Mouse (Mus musculus): ENCODE data around the gene Phactr4. TPM values are rescaled to one million over a fixed set of nuclear protein-coding genes. Genes with fewer than 3 reads are reported as not detected.
"Not testable (repeated sequence)": the region's sequence is repeated elsewhere in the genome, so short reads cannot be mapped to it uniquely, and the experiment has no call there.

The Phactr4 gene
- polyA plus RNA-seq, 1 experiment = 15.6 TPM

DNA sequence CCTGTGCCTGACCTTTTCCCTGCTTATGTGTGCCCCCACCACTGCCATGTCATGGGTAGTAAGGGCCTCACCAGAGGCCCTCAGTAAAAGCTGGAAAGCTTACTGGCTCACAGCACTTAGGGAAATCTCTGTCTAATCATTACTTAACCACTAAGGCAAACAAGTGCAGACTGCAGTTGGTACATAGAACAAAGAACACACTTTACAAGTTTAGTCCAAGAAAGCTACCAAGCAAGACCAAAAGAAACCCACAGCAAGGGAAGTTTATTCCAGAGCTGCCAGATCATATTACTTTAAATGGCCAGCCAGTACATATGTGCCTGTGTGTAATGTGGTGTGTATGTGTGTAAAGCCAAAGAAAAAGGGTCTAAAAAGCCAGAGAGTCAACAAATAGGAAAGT is 6.3 kb downstream of the Phactr4 start:
- H3K4me3 ChIP-seq (ENCODE audit: low read depth, low read length) = no peak overlapping the region
- TF ChIP-seq POLR2A (IDR thresholded peaks at IDR 0.05; ENCODE audit: low read depth, low read length) (no peak), CTCF (IDR thresholded peaks at IDR 0.05; ENCODE audit: extremely low read depth, insufficient read length, insufficient replicate concordance, low read depth, low read length) (no peak)
- peaks cover 1% of the 10 kb centered on the region; the same call in 1 of the 2 replicates for H3K36me3 ChIP-seq (ENCODE audit: control insufficient read depth, insufficient read depth, low read length)
- no peaks in the 10 kb centered on the region for H3K4me1 ChIP-seq (ENCODE audit: control insufficient read depth, insufficient read depth, insufficient read length, low read length)
- no peaks in the 10 kb centered on the region for H3K27me3 ChIP-seq (ENCODE audit: control insufficient read depth, insufficient read depth, low read length)
- H3K27ac ChIP-seq (ENCODE audit: insufficient read depth, low read depth, low read length) = no peak overlapping the region

DNA sequence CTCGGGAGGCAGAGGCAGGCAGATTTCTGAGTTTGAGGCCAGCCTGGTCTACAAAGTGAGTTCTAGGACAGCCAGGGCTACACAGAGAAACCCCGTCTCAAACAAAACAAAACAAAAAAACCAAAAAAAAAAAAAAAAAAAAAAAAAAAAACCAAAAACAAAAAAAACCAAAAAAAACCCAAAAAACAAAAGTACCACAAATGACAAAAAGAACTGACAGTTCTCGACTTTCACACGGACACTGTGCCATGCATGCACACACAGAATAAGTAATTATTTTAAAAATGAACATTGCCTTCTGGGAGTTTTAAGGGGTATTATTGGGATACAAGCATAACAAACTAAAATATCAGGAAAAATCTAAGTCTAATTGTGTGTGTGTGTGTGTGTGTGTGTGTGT is 9.0 kb downstream of the Phactr4 start:
- not testable (repeated sequence) for H3K4me1 ChIP-seq (ENCODE audit: control insufficient read depth, insufficient read depth, insufficient read length, low read length); H3K27ac ChIP-seq (ENCODE audit: insufficient read depth, low read depth, low read length); H3K4me3 ChIP-seq (ENCODE audit: low read depth, low read length); H3K27me3 ChIP-seq (ENCODE audit: control insufficient read depth, insufficient read depth, low read length); H3K36me3 ChIP-seq (ENCODE audit: control insufficient read depth, insufficient read depth, low read length)
- 91% methylated on average over 4 of the region's 4 CpGs for WGBS

DNA sequence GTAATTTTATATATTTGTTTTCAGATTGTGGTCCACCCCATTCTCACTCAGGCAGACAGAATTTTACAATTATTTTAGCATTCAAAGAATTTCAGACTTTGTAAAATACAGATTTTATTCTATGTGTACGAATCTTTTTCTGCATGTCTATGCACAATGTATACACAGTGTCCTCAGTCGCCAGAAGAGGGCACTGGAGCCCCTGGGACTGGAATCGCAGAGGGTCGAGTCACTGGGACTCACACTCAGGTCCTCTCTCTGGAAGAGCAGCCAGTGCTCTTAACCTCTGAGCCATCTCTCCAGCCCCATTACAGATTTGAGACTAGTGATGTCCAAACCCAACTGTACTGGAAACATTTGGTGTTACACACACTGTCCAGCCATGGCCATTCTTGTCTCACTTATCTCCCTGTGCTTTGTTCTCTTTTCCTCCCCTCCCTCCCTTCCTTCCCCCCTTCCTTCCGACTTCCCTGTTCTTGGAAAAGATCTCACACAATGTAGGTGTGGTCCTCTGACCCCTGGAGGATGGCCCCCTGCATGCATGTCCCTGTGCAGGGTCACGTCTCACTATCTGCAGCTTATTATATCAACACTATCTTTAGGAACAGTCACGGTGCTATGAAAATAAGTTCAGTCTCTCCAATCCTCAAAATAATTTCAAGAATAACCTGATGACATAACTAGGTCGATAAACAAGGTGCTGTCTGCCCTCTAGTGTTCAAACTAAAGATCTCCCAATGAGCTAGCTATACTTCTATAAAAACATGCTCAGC is 10.8 kb downstream of the Phactr4 start:
- Histone ChIP-seq H3K27ac (ENCODE audit: insufficient read depth, low read depth, low read length) (no peak overlapping the region), H3K4me1 (ENCODE audit: control insufficient read depth, insufficient read depth, insufficient read length, low read length) (peaks cover 2% of the 10 kb centered on the region; the same call in 1 of the 2 replicates), H3K4me3 (ENCODE audit: low read depth, low read length) (no peak overlapping the region), H3K36me3 (ENCODE audit: control insufficient read depth, insufficient read depth, low read length) (peaks cover 3% of the 10 kb centered on the region; the same call in 1 of the 2 replicates), H3K27me3 (ENCODE audit: control insufficient read depth, insufficient read depth, low read length) (no peaks in the 10 kb centered on the region)
- WGBS = 50% methylated on average over 8 of the region's 8 CpGs
- TF ChIP-seq CTCF (IDR thresholded peaks at IDR 0.05; ENCODE audit: extremely low read depth, insufficient read length, insufficient replicate concordance, low read depth, low read length) = peak; percentile 22; the same call in 1 of the 2 replicates
- TF ChIP-seq POLR2A (IDR thresholded peaks at IDR 0.05; ENCODE audit: low read depth, low read length) = no peak

DNA sequence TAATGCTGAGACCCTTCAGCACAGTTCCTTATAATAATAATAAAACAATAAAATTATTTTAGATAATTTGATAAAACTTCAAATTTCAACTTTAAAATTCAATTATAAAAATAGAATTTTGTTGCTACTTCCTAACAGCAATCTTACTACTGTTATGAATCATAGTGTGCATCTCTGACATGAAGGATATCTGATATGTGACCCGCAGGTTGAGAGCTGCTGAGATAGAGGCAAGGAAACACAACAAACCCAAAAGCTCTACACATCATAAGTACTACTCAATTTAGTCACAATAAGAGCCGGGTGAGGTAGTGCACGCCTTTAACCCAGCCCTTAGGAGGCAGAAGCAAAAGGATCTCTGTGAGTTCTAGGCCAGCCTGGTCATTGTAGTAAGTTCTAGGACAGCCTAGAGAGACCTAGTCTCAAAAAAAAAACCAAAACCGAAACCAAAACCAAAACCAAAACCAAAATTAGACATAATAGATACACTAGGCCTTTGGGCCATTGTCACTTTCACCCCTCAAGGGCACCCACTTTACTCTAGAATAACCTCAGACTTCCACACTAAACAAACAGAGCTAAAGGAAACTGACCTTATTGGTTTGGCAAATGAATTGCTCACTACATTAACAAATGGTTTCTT is 12.6 kb downstream of the Phactr4 start:
- Histone ChIP-seq H3K4me1 (ENCODE audit: control insufficient read depth, insufficient read depth, insufficient read length, low read length) (peaks cover 2% of the 10 kb centered on the region; the same call in 1 of the 2 replicates), H3K27me3 (ENCODE audit: control insufficient read depth, insufficient read depth, low read length) (no peaks in the 10 kb centered on the region), H3K36me3 (ENCODE audit: control insufficient read depth, insufficient read depth, low read length) (peaks cover 7% of the 10 kb centered on the region; the same call in 1 of the 2 replicates), H3K27ac (ENCODE audit: insufficient read depth, low read depth, low read length) (no peak overlapping the region), H3K4me3 (ENCODE audit: low read depth, low read length) (no peak overlapping the region)
- WGBS = 70% methylated on average over 4 of the region's 4 CpGs
- TF ChIP-seq CTCF (IDR thresholded peaks at IDR 0.05; ENCODE audit: extremely low read depth, insufficient read length, insufficient replicate concordance, low read depth, low read length) (no peak), POLR2A (IDR thresholded peaks at IDR 0.05; ENCODE audit: low read depth, low read length) (no peak)

DNA sequence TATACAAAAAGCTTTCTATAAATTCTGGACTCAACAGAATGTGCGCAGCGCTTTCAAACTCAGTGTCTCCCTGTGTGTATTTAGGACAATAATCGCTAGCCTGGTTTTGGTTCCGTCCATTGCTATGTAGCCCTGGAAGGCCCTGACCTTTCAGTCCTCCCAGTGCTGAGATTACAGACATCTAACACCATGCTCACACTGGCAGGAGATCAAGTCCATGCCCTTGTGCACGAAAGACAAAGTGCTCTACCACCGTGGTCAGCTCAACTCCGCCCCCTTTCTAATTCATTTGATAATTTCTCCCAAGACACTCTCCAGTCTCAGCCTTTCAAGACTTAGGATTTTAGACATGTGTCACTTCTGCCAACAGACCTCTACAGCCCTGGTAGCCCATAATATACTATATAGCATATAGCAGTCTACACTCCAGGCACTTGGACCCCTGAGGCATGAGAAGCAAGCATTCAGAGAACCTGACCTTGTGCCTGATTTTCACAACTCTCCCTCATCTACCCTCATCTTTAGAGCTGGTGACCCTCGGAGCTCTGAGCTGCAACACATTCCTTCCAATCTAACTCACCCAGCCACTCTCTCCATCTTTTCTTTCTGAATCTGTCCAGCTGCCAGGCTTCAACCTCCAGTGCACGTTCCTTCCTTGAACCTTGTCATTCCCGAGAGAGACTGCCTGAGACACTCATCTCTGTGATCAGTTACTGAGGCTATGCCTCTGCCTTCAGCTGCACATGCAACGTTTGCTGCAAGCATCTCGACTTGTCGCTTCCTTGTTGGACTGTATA is 15.7 kb downstream of the Phactr4 start:
- peaks cover 2% of the 10 kb centered on the region; the same call in 1 of the 2 replicates for H3K4me1 ChIP-seq (ENCODE audit: control insufficient read depth, insufficient read depth, insufficient read length, low read length)
- peaks cover 7% of the 10 kb centered on the region; the same call in 1 of the 2 replicates for H3K36me3 ChIP-seq (ENCODE audit: control insufficient read depth, insufficient read depth, low read length)
- no peak overlapping the region for H3K4me3 ChIP-seq (ENCODE audit: low read depth, low read length)
- H3K27ac ChIP-seq (ENCODE audit: insufficient read depth, low read depth, low read length) = no peak overlapping the region
- no peak for TF ChIP-seq CTCF (IDR thresholded peaks at IDR 0.05; ENCODE audit: extremely low read depth, insufficient read length, insufficient replicate concordance, low read depth, low read length)
- TF ChIP-seq POLR2A (IDR thresholded peaks at IDR 0.05; ENCODE audit: low read depth, low read length) = no peak
- 70% methylated on average over 13 of the region's 13 CpGs for WGBS
- H3K27me3 ChIP-seq (ENCODE audit: control insufficient read depth, insufficient read depth, low read length) = no peaks in the 10 kb centered on the region

DNA sequence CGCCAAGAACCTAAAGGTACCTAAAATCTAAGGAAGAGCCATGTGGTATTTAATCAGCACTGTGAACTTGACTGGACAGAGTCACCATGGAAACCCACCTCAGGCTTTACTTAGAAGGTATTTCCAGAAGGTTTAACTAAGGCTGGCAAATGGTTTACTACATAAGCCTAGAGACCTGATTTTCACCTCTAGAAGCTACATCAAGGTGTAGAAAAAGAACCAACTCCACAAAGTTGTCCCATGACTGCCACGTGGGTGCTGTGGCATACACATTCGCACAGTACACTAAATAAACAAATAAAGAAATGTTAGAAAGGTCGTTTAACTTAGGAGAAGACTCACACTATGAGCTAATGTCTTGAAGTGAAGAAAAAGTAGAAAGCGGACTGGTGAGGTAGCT is 17.7 kb downstream of the Phactr4 start:
- 73% methylated on average over 5 of the region's 5 CpGs for WGBS
- Histone ChIP-seq H3K4me3 (ENCODE audit: low read depth, low read length) (no peak overlapping the region), H3K4me1 (ENCODE audit: control insufficient read depth, insufficient read depth, insufficient read length, low read length) (no peaks in the 10 kb centered on the region), H3K27me3 (ENCODE audit: control insufficient read depth, insufficient read depth, low read length) (no peaks in the 10 kb centered on the region), H3K36me3 (ENCODE audit: control insufficient read depth, insufficient read depth, low read length) (peaks cover 7% of the 10 kb centered on the region; the same call in 1 of the 2 replicates), H3K27ac (ENCODE audit: insufficient read depth, low read depth, low read length) (no peak overlapping the region)
- no peak for TF ChIP-seq POLR2A (IDR thresholded peaks at IDR 0.05; ENCODE audit: low read depth, low read length)
- TF ChIP-seq CTCF (IDR thresholded peaks at IDR 0.05; ENCODE audit: extremely low read depth, insufficient read length, insufficient replicate concordance, low read depth, low read length) = no peak
